Mouse (Mus musculus): Measurements from ENCODE around the gene Hdlbp.
"Not testable (repeated sequence)": the region's sequence is repeated elsewhere in the genome, so short reads cannot be mapped to it uniquely, and the experiment has no call there.

- TF ChIP-seq CTCF (IDR thresholded peaks at IDR 0.05; ENCODE audit: extremely low read depth, insufficient read depth, insufficient read length, insufficient replicate concordance); POLR2A (IDR thresholded peaks at IDR 0.05; ENCODE audit: low read depth, low read length): not testable (repeated sequence)
Observed at GRCm38 (mm10) chr1:93450118-93450517, 28.5 kb downstream of the Hdlbp start.

All from spleen, adult 2 months (tissue).